9 mouse cellular contexts compared by ENCODE assay signal in the genomic region with DNA sequence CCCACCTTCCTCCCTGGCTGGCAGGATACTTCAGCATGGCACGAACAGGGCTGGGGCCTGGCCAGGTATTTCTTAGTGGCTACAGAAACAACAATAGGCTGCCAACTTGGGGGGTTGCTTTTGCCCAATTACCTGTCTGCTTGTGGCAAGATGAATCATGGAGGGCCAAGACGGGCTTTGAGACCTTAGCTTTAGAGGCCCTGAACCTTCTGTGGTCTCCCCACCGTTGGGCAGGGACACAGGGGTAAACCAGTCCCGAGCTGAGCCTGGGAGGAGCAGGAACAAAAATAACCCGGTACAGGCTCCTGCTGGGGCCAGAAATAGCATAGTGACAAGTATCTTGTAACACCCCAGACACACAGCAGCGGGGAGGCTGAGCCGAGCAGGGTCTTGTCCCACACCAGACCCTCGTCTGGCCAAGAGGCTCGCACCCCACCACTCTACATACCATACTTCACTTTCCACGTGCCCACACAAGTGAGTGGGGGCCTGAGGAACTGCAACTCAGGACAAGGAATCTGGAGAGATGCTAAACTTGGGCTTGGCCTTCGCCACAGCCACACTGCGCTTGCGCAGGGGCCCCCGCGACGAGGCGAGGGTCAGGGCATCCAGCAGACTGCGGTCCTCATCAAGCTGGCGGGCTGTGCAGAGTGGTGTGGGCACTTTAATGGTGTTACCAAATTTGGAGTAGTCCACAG. TPM values are rescaled to one million over a fixed set of nuclear protein-coding genes. Genes with fewer than 3 reads are reported as not detected.
DNase-seq lines count a peak whose midpoint lies in the region; ATAC-seq and TF ChIP-seq lines count a peak whose summit lies in the region.
"Had no signal": no experiment of that assay in that cellular context is flagged by ENCODE, and none has a peak within 500 bp of the region (broad histone marks: within the 10 kb centered on the region; RNA-seq: fewer than 3 reads in every experiment).

No protein-coding gene starts in this region.

- H3K9me3 ChIP-seq in forebrain, embryonic 15.5 days, result no peaks in the 10 kb centered on the region
- H3K9me3 ChIP-seq in forebrain, embryonic 12.5 days, result no peaks in the 10 kb centered on the region
- no peaks in the 10 kb centered on the region for H3K9me3 ChIP-seq in heart, embryonic 13.5 days

- no peak overlapping the region; the same call in 1 of the 2 replicates for H3K9ac ChIP-seq in forebrain, embryonic 15.5 days (replicated peaks)
- H3K9ac ChIP-seq in forebrain, embryonic 12.5 days, result no peak overlapping the region
- H3K9ac ChIP-seq in heart, embryonic 13.5 days, result peak overlapping the region; percentile 83

- no peak for ATAC-seq in forebrain, embryonic 15.5 days (replicated peaks)
- no peak for ATAC-seq in forebrain, embryonic 12.5 days (ENCODE audit: low FRiP score)
- peak; percentile 47; the same call in 1 of the 2 replicates for ATAC-seq in heart, embryonic 13.5 days (ENCODE audit: extremely low read depth, insufficient number of reproducible peaks, low FRiP score, low TSS enrichment)

- DNase-seq in right cerebral cortex, postnatal 25 days, result peak; percentile 42
- no peak for DNase-seq in right cerebral cortex, postnatal 4 days
- no peak for DNase-seq in lung, adult 2 months
- DNase-seq in embryo, embryonic 9.5 days (ENCODE audit: extremely low spot score), result no peak
- DNase-seq in urinary bladder, adult 18-20 months (ENCODE audit: low spot score in 2 of 2), result no peak

- peaks cover 45% of the 10 kb centered on the region for H3K4me1 ChIP-seq in forebrain, embryonic 15.5 days
- H3K4me1 ChIP-seq in forebrain, embryonic 12.5 days, result peaks cover 8% of the 10 kb centered on the region
- H3K4me1 ChIP-seq in heart, embryonic 13.5 days, result peaks cover 35% of the 10 kb centered on the region
- H3K4me1 ChIP-seq in lung, adult 2 months (ENCODE audit: control insufficient read depth, insufficient read depth, low read length), result no peaks in the 10 kb centered on the region

- H3K27me3 ChIP-seq in forebrain, embryonic 15.5 days, result no peaks in the 10 kb centered on the region
- peaks cover 54% of the 10 kb centered on the region for H3K27me3 ChIP-seq in forebrain, embryonic 12.5 days
- H3K27me3 ChIP-seq in heart, embryonic 13.5 days (replicated peaks), result peaks cover 54% of the 10 kb centered on the region

- H3K4me2 ChIP-seq in forebrain, embryonic 15.5 days (replicated peaks), result peak overlapping the region; percentile 74
- no peak overlapping the region for H3K4me2 ChIP-seq in forebrain, embryonic 12.5 days
- peak overlapping the region; percentile 75 for H3K4me2 ChIP-seq in heart, embryonic 13.5 days

- TF ChIP-seq POLR2A in lung, adult 2 months (IDR thresholded peaks at IDR 0.05; ENCODE audit: borderline replicate concordance, extremely low read depth, low read depth, low read length), result no peak

- H3K4me3 ChIP-seq in forebrain, embryonic 15.5 days, result peak overlapping the region; percentile 19
- H3K4me3 ChIP-seq in forebrain, embryonic 12.5 days (replicated peaks), result no peak overlapping the region
- peak overlapping the region; percentile 66 for H3K4me3 ChIP-seq in heart, embryonic 13.5 days
- no peak overlapping the region for H3K4me3 ChIP-seq in lung, adult 2 months (replicated peaks; ENCODE audit: extremely low read depth, low read depth, low read length)

- 86% methylated on average over 19 of the region's 19 CpGs for WGBS in forebrain, embryonic 15.5 days
- 90% methylated on average over 19 of the region's 19 CpGs for WGBS in forebrain, embryonic 12.5 days
- WGBS in heart, embryonic 13.5 days, result 35% methylated on average over 19 of the region's 19 CpGs
- WGBS in lung, adult 2 months, result 70% methylated on average over 19 of the region's 19 CpGs

- H3K27ac ChIP-seq in forebrain, embryonic 15.5 days (replicated peaks), result no peak overlapping the region
- no peak overlapping the region for H3K27ac ChIP-seq in forebrain, embryonic 12.5 days
- H3K27ac ChIP-seq in heart, embryonic 13.5 days (replicated peaks), result peak overlapping the region; percentile 98
- H3K27ac ChIP-seq: macrophage had no signal

- H3K36me3 ChIP-seq in forebrain, embryonic 15.5 days, result no peaks in the 10 kb centered on the region
- no peaks in the 10 kb centered on the region for H3K36me3 ChIP-seq in forebrain, embryonic 12.5 days (replicated peaks)
- H3K36me3 ChIP-seq in heart, embryonic 13.5 days, result no peaks in the 10 kb centered on the region

- no peak for TF ChIP-seq CTCF in lung, adult 2 months (IDR thresholded peaks at IDR 0.05; ENCODE audit: insufficient read depth, low read length)

RNA-seq across cellular contexts. Expression of a gene that starts 2.2 kb away (rescaled TPM):
- 4.8 and 5.2 TPM in 2 replicates for polyA plus RNA-seq in forebrain, embryonic 15.5 days (2015; fragmentation: Nextera tagmentation; extraction: Ambion mirVana)
- 0.46 and 0.81 TPM in 2 replicates for polyA plus RNA-seq in forebrain, embryonic 12.5 days (2016; fragmentation: Nextera tagmentation; extraction: Ambion mirVana)
- polyA plus RNA-seq in heart, embryonic 13.5 days (2015; fragmentation: Nextera tagmentation; extraction: Ambion mirVana), result 5.3 and 7.1 TPM in 2 replicates
- 4.9 and 5.3 TPM in 2 replicates for polyA plus RNA-seq in lung, adult 2 months (2012; rRNA removed)
- polyA plus RNA-seq: macrophage had no signal

Comparison
In these comparisons a context has a peak if more than half of its experiments do, and no peak if none do; other contexts are left out.
1. H3K4me3 ChIP-seq: peak in forebrain, embryonic 15.5 days (single experiment) and heart, embryonic 13.5 days (single experiment); none in forebrain, embryonic 12.5 days (single experiment) and lung, adult 2 months (single experiment).